Mouse (Mus musculus): ENCODE data around the gene Krtap3-1.

GRCm38 (mm10) chr11:99609126-99609525 lies 42.7 kb upstream of the Krtap3-1 start:
- TF ChIP-seq EP300 (IDR thresholded peaks at IDR 0.05; ENCODE audit: low read depth) (no peak), CTCF (IDR thresholded peaks at IDR 0.05; ENCODE audit: low read depth) (no peak)

Measured in liver, embryonic 14.5 days (tissue).